In genomic region chr3:154327883-154328720, GRCm38 (mm10) we compare ENCODE assay signal across 8 mouse cellular contexts. TPM values are rescaled to one million over a fixed set of nuclear protein-coding genes. Genes with fewer than 3 reads are reported as not detected.
DNase-seq lines count a peak whose midpoint lies in the region; ATAC-seq and TF ChIP-seq lines count a peak whose summit lies in the region.

No protein-coding gene starts in this region.

- no peaks in the 10 kb centered on the region for H3K36me3 ChIP-seq in lung, embryonic 14.5 days (ENCODE audit: insufficient read depth)
- H3K36me3 ChIP-seq in forebrain, embryonic 11.5 days (ENCODE audit: control insufficient read depth, insufficient read depth, low read length): no peaks in the 10 kb centered on the region
- H3K36me3 ChIP-seq in kidney, embryonic 14.5 days (ENCODE audit: control insufficient read depth, insufficient read depth, low read length): no peaks in the 10 kb centered on the region

- peak overlapping the region; percentile 66 for H3K4me2 ChIP-seq in lung, embryonic 14.5 days
- peak overlapping the region; percentile 88 for H3K4me2 ChIP-seq in forebrain, embryonic 11.5 days (ENCODE audit: low read depth, low read length, severe bottlenecking)
- H3K4me2 ChIP-seq in kidney, embryonic 14.5 days (replicated peaks; ENCODE audit: low read depth, low read length): peak overlapping the region; percentile 64

- under 1% methylated on average over 82 of the region's 86 CpGs for WGBS in lung, embryonic 14.5 days
- WGBS in forebrain, embryonic 11.5 days: 1% methylated on average over 65 of the region's 86 CpGs
- 1% methylated on average over 66 of the region's 86 CpGs for WGBS in kidney, embryonic 14.5 days

- peak overlapping the region; percentile 32; the same call in 1 of the 2 replicates for H3K9ac ChIP-seq in lung, embryonic 14.5 days
- H3K9ac ChIP-seq in forebrain, embryonic 11.5 days (ENCODE audit: low read length): peak overlapping the region; percentile 47
- peak overlapping the region; percentile 34 for H3K9ac ChIP-seq in kidney, embryonic 14.5 days (ENCODE audit: low read depth, low read length)

- no peak for TF ChIP-seq CTCF in lung, embryonic 14.5 days (IDR thresholded peaks at IDR 0.05; ENCODE audit: low read depth)

- peak; percentile 68 for ATAC-seq in lung, embryonic 14.5 days (ENCODE audit: insufficient read depth)
- ATAC-seq in forebrain, embryonic 11.5 days (replicated peaks; ENCODE audit: low FRiP score): peak; percentile 87
- peak; percentile 81 for ATAC-seq in kidney, embryonic 14.5 days (ENCODE audit: low FRiP score, low TSS enrichment)

- no peaks in the 10 kb centered on the region for H3K4me1 ChIP-seq in lung, embryonic 14.5 days (ENCODE audit: insufficient read depth)
- H3K4me1 ChIP-seq in forebrain, embryonic 11.5 days (replicated peaks; ENCODE audit: control insufficient read depth, insufficient read depth, low read length): peaks cover 27% of the 10 kb centered on the region
- H3K4me1 ChIP-seq in kidney, embryonic 14.5 days (ENCODE audit: control insufficient read depth, insufficient read depth, low read length): peaks cover 4% of the 10 kb centered on the region; the same call in 1 of the 2 replicates

- no peak overlapping the region for H3K27ac ChIP-seq in lung, embryonic 14.5 days (ENCODE audit: low read depth)
- 0 out of 2 replicates have a peak overlapping the region, but pooled peaks have one; percentile 27 for H3K27ac ChIP-seq in forebrain, embryonic 11.5 days (ENCODE audit: low read depth, low read length)
- no peak overlapping the region for H3K27ac ChIP-seq in kidney, embryonic 14.5 days (ENCODE audit: low read depth, low read length)

- H3K4me3 ChIP-seq in lung, embryonic 14.5 days (ENCODE audit: low read depth, low read length): peak overlapping the region; percentile 35
- peak overlapping the region; percentile 41 for H3K4me3 ChIP-seq in forebrain, embryonic 11.5 days (ENCODE audit: low read depth, low read length)
- peak overlapping the region; percentile 38 for H3K4me3 ChIP-seq in kidney, embryonic 14.5 days (ENCODE audit: low read length)

- peak; percentile 71 for DNase-seq in lung, embryonic 14.5 days
- no peak for DNase-seq in lung, postnatal 36 days
- peak; percentile 85 for DNase-seq in forebrain, embryonic 11.5 days (ENCODE audit: low spot score)
- peak; percentile 78 for DNase-seq in neural tube, embryonic 10.5 days (ENCODE audit: extremely low spot score, low spot score)
- no peak for DNase-seq in frontal cortex, postnatal 14 days (ENCODE audit: low spot score in 2 of 2)
- no peak for DNase-seq in MN1 (ENCODE audit: low spot score)
- no peak for DNase-seq in urinary bladder, postnatal 14 days (ENCODE audit: low spot score)

- no peaks in the 10 kb centered on the region for H3K9me3 ChIP-seq in lung, embryonic 14.5 days (ENCODE audit: low read depth, low read length)
- no peaks in the 10 kb centered on the region for H3K9me3 ChIP-seq in forebrain, embryonic 11.5 days (ENCODE audit: control insufficient read depth, low read length)
- no peaks in the 10 kb centered on the region for H3K9me3 ChIP-seq in kidney, embryonic 14.5 days (ENCODE audit: control insufficient read depth, low read length)

- H3K27me3 ChIP-seq in lung, embryonic 14.5 days (ENCODE audit: insufficient read depth, low read length): peaks cover 92% of the 10 kb centered on the region
- peaks cover 73% of the 10 kb centered on the region for H3K27me3 ChIP-seq in forebrain, embryonic 11.5 days (ENCODE audit: control insufficient read depth, insufficient read depth, low read length)
- peaks cover 89% of the 10 kb centered on the region for H3K27me3 ChIP-seq in kidney, embryonic 14.5 days (ENCODE audit: control insufficient read depth, insufficient read depth, low read length)

RNA-seq across cellular contexts. Expression of gene Lhx8, which starts 2.4 kb away (rescaled TPM):
- not detected in 2 replicates for polyA plus RNA-seq in lung, embryonic 14.5 days (2014; fragmentation: Nextera tagmentation; extraction: Ambion mirVana)
- 19.8 and 31.4 TPM in 2 replicates for polyA plus RNA-seq in forebrain, embryonic 11.5 days (2014; fragmentation: Nextera tagmentation; extraction: Ambion mirVana)
- not detected in 2 replicates for polyA plus RNA-seq in kidney, embryonic 14.5 days (2014; fragmentation: Nextera tagmentation; extraction: Ambion mirVana)

Comparison
In these comparisons a context has a peak if more than half of its experiments do, and no peak if none do; other contexts are left out.
1. DNase-seq: peak in lung, embryonic 14.5 days (single experiment), forebrain, embryonic 11.5 days (single experiment) and neural tube, embryonic 10.5 days (single experiment); none in lung, postnatal 36 days (single experiment), frontal cortex, postnatal 14 days (0 of 2), MN1 (single experiment) and urinary bladder, postnatal 14 days (single experiment).
2. RNA of gene Lhx8, which starts 2.4 kb away (polyA plus RNA-seq): 19.8 to 31.4 TPM in forebrain, embryonic 11.5 days; not detected in lung, embryonic 14.5 days and not detected in kidney, embryonic 14.5 days; every median in the first group is over 10 times any median in the second.
3. Peak in every context shown above with its lines, with median percentiles within 50 percentile points of each other: ATAC-seq, H3K4me2 ChIP-seq, H3K4me3 ChIP-seq and H3K9ac ChIP-seq.